Mouse (Mus musculus): ENCODE data around the gene Rrp1b.

DNA sequence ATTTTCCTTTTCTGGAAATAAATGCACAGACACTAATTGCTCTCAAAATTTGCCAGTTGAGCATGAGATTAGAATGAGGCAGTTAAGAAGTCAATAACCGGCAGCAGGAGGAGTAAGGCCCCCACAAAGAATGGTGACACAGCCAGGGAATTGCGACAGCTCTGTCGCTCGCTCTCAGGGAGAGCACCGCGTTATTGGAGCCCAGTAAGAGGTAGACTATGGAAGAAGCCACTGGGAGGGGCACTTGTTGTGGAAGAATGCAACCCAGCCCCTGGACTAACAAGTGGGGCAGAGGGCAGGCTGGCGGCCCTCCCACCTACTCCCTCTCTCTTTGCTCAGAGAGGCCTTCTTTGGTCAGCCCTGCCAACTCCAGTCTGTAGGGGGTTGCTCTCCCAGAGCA, 4.2 kb upstream of the Rrp1b start:
- no peak for TF ChIP-seq CTCF (IDR thresholded peaks at IDR 0.05; ENCODE audit: low read depth, low read length)
- TF ChIP-seq POLR2A (IDR thresholded peaks at IDR 0.05; ENCODE audit: extremely low read depth, insufficient read depth, low read length): no peak
